Mouse (Mus musculus) heart, postnatal 14 days (tissue): ENCODE results near the gene Hoxd3. TPM values are rescaled to one million over a fixed set of nuclear protein-coding genes. Genes with fewer than 3 reads are reported as not detected.

Experiments used
- DNase-seq, 2 experiments: peaks; one replicate each; pipeline ENCODE4 v3.0.0; 2021 to 2022
- intact Hi-C: fragments of 180-260 bp; cut with DNase I; formaldehyde crosslinking; loops from one replicate; pipeline ENCODE4 v1.15.1; 2025
- total RNA-seq, 2 experiments: library from RNA; stranded (reverse); gene quantifications; 2 replicates each; pipeline ENCODE4 v1.2.3; 2021

Gene Hoxd3
- total RNA-seq, 2 experiments from 2014 or later: not detected

DNA sequence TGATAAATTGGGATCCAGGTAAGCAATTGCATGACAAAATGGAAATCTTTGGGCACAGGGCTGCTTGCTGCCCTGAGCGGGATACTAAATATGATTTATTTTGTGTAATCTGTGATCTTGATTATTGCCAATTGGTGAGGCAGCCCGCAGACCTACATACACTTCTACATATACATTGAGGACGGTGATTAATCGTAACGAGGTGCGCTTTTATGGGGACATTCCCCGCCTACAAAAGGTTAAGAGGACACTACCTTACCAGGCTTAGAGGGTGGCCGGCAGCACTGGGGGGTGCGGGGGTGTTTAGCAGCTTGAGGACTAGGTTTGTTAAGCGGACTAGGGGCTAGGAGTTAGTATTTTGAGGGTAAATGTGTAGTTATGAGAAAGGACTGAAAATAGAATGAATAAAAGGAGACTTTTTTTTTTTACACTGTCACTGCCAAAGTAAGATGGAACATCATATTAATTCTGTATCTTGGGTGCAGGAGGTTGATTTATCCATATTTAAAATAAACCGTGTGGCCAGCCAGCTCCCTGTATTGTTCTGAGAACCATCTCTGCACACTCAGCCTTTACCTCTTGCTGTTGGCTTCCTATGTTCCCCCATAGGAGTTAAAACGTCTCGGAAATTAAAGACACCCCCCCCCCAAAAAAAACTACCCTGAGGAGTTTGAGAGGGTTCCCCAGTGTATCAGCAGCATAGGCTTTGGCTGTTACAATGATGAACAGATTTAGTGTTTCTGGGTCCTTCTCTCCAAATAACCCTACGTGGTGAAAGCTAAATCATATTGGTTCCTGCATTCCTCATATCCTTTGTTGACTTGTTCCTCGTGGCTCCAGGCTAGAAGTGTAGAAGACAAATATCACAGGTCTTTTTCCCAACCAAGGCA lies 25.2 kb downstream of the Hoxd3 start:
- intact Hi-C loops: no loop called here
- DNase-seq: no peak

GRCm38 (mm10) chr2:74737578-74738070 lies 25.9 kb downstream of the Hoxd3 start:
- intact Hi-C loops: no loop called here
- no peak for DNase-seq

- DNase-seq: no peak
- intact Hi-C loops: no loop called here
Measured at GRCm38 (mm10) chr2:74738623-74739475, 27.1 kb downstream of the Hoxd3 start.

DNA sequence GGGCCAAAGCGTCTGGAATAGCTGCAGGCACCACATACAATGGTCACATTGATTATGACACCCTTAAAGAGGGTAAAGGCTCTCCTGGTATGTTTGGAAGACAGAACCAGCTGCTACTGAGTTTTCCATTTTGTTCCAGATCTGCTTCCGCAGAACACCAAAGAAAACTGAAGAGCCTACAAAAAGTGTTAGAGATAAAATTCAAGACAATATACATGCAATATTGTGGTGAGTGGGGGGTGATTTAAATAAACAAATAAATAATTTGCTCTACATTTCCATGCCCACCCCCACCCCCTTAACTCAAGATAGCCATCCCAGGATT lies 27.7 kb downstream of the Hoxd3 start:
- intact Hi-C loops: no loop called here
- DNase-seq: no peak

GRCm38 (mm10) chr2:74739869-74740268 lies 28.1 kb downstream of the Hoxd3 start:
- intact Hi-C loops: no loop called here
- no peak for DNase-seq

DNA sequence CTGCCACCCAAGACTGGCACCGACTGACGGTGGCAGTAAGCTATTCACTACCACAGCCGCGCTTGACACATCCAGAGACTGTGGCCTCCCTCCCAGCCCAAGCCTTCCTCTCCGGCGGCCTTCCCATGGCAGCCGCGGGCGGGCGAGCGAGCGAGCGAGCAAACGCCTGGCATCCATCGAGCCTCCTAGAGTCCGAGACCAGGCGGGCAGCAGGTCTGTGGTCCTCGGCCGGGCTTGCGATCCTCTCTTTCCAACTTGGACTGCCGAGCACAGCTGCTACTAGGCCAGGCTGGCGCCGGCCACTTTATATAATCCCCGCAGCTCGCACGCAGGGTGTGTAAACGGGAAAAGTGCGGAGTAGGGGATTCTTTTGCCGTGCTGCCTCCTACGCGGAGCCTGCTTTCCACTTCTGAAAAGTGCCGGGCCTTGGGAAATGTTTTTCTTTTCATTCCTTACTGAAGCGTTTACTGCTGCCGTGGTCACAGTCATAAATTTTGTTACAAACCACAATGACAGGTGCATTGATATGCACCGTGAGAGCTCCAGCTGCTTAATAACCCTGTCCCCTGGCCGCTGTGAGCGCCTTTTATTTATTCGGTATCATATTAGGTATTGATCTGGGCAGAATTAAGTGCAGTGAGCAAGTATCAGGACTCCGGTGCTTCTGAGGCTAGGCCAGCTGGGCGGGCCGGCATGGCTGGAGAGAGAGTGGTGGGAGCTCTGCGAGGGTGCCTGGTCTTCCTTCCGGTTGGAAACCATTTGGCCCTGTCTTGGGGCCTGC lies 28.8 kb downstream of the Hoxd3 start:
- intact Hi-C loops: no loop called here
- no peak for DNase-seq

DNA sequence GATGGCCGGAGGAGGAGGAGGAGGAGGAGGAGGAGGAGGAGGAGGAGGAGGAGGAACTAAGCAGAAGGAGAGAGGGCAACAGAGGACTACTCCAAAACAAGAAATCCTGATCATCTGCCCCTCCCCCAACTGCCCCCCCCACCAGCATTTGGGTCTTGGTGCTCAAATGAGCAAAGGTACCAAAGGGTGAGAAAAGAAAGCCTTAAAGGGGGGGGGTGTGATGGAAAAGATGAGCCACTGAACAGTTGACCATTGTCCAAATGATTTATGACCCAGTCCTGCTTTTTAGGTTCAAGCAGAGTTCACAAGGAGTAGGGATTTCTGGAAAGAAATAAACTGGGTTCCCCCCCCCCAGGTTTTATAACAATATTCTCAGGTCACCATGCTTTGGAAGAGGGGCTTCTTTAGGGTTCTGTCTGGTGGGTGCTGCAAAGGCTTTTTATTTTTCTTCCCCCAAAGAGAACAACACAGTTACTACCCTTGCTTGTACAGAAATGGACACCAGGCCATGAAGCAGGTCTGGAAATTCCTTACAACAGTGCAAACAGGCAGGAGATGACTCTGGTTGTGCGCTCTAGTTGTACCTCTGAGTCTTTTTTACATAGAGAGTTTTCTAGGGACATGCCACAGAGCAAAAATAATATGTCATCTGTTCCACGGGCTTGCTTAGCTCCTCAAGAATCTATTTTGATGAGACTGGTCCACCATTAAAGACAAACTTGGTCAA lies 29.7 kb downstream of the Hoxd3 start:
- intact Hi-C loops: no loop called here
- no peak for DNase-seq

DNA sequence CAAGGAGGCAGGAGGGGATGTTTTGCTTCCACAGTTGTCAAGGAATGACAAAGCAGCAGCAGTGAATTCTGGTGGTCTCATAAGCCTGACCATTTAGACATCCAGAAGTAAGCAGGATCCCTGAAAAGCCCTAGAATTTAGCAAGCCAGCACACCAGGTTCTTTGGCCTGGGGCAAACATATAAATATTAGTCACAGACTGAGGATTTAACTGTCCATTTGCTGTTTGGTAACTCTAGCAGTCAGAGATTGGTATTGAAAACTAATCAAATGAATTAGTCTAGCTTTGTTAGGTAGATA lies 30.2 kb downstream of the Hoxd3 start:
- intact Hi-C loops: no loop called here

DNA sequence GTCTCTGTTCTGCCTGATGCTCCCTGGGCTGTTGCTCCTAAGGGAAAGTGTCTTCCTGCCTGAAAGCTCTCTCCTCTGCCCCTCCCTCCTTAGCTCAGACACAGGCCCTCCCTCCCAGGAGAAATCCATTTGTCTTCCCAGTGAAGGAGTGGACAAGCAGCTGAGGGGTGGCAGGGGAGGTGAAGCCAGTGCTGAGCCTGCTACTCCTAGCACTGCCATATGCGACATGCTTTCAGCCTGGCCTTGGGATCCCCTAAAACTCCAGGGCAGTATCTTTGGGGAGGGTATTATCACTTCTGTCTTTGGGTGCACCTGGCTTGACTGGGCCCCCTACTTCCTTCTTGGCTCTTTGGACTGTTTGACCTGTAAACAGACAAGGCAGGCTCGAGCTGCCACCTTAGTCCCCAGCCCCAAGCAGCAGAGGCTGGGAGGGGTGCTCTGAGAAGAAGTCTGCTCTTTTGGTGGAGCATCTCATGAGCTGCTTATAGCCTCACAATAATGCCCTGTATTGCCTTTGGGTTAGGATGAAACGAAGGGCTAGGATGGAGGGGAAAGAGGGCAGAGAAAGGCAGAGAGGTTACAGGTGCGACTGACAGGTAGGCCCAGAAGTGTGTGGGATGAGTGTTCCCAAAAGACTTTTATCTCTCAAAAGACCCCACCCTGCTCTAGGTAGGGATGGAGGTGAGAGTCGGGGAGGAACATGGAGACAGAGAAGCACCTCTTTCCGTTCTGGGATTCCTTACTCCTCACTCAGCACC lies 34.0 kb downstream of the Hoxd3 start:
- intact Hi-C loops: no loop called here
- DNase-seq: no peak

More for the DNA sequence above, 30.2 kb downstream of the Hoxd3 start:
- no peak for DNase-seq

DNA sequence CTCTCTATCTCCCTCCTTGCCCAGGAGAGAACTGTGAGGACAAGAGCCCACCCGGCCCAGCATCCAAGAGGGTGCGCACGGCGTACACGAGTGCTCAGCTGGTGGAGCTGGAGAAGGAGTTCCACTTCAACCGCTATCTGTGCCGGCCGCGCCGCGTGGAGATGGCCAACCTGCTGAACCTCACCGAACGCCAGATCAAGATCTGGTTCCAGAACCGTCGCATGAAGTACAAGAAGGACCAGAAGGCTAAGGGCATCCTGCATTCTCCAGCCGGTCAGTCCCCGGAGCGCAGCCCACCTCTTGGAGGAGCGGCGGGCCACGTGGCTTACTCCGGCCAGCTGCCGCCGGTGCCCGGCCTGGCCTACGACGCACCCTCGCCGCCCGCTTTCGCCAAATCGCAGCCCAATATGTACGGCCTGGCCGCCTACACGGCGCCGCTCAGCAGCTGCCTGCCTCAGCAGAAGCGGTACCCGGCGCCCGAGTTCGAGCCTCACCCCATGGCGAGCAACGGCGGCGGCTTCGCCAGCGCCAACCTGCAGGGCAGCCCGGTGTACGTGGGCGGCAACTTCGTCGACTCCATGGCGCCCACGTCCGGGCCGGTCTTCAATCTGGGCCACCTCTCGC lies 34.7 kb downstream of the Hoxd3 start:
- DNase-seq: no peak
- intact Hi-C loops: no loop called here

GRCm38 (mm10) chr2:74747006-74747405 lies 35.3 kb downstream of the Hoxd3 start:
- no peak for DNase-seq
- intact Hi-C loops: no loop called here

GRCm38 (mm10) chr2:74747661-74748141 lies 36.0 kb downstream of the Hoxd3 start:
- DNase-seq: no peak
- intact Hi-C loops: no loop called here

DNA sequence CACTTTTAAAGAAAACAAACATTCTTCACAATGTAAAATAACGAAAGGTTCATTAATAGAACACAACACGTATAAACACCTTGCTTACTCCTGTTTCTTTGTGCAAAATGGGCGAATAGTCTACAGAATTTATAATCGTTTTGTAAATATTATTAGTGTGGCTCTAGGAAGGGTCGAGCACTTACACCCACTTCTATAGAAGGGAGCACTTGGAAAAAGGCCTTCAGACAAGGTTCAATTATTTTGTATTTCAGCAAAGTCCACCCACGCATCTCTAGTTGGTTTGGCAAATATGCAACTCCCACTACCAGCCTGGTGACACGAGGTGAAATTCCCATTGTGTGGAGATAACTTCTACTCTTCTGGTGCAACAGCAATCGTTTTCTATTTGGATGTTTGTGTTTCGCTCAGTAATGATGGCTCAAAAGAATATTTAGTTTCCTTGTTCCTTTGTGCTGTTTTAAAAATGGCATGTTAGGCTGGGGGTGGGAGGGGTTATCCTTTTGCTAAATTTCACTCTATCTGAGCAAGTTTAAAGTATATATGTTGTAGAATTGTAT lies 36.8 kb downstream of the Hoxd3 start:
- no peak for DNase-seq
- intact Hi-C loops: no loop called here

DNA sequence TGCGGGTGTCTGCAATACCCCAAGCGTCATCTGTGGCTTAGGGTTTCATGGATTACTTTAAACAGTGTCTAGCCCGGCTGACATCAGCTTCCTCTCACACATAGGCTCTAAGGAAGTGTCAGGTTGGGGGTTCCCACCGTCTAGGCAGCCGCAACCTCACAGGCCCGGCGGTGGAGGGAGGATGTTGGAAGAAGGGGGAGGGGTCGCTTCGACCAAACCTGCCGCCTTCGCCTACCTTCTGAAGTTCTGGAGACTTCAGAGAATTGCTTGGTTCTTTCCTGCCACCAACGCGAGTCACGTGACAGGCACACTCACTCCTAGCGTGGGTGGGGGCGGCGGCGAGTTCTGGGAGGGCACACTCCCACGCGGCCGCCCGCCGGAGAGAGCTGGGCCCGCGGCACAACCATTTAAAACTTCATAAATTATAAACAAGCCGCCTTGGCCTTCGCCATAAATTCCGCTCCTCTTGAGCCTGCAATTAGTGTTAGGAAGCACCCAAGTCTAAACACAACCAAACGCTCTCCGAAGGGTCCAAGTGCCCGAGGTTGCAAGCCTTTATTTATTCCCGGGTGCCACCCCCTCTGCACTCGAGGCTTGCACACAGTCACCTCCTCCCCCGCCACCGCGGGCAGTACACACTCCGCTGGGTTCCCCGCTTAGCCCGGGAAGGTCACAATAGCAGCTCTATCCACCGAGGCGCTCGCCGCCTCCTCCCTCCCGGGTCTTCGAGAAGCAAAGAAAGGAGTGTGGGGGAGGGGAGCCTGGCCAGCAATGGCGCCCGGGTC lies 37.8 kb downstream of the Hoxd3 start:
- intact Hi-C loops: no loop called here
- no peak for DNase-seq

DNA sequence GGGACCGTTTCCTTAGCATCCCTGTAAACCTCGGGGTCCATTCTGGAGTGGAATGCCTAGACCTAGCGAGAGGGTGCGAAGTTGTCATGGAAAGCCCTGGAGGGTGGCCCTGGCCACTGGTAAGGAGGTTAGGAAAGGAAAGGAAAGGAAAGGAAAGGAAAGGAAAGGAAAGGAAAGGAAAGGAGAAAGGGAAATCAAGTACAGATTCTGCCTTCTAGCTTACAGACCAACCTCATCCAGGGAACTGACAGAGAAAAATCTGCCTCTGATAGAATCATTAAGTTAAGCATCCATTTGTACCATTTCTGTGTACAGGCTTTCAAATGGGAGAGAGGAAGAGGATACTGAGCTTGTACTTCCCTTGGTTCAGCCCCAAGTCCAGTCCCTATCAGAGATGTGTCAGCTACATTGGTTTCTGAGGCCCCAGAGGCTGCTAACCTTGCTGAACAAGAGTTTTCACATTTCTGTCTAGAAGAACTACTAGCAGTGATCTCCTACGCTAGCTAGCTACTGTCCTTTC lies 39.1 kb downstream of the Hoxd3 start:
- intact Hi-C loops: no loop called here
- DNase-seq: no peak

DNA sequence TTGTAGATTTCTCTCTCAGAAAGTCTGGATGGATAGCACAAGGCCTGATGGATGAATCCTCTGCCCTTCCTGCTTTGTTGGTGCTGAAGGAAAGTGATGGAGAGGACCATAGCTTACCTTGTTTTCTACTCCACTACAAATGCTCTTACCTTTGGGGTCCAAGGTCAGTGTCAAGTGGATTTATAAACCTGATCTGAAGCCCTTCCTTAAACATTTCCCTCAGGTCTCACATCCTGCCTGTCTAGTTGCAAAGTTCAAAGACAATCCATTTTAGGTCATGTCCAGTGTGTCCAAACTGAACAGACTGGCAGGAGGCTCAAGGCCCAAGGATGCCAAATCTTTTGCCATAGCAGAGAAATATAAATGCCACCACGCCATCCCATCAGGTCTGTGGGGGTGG lies 40.1 kb downstream of the Hoxd3 start:
- intact Hi-C loops: no loop called here
- no peak for DNase-seq

DNA sequence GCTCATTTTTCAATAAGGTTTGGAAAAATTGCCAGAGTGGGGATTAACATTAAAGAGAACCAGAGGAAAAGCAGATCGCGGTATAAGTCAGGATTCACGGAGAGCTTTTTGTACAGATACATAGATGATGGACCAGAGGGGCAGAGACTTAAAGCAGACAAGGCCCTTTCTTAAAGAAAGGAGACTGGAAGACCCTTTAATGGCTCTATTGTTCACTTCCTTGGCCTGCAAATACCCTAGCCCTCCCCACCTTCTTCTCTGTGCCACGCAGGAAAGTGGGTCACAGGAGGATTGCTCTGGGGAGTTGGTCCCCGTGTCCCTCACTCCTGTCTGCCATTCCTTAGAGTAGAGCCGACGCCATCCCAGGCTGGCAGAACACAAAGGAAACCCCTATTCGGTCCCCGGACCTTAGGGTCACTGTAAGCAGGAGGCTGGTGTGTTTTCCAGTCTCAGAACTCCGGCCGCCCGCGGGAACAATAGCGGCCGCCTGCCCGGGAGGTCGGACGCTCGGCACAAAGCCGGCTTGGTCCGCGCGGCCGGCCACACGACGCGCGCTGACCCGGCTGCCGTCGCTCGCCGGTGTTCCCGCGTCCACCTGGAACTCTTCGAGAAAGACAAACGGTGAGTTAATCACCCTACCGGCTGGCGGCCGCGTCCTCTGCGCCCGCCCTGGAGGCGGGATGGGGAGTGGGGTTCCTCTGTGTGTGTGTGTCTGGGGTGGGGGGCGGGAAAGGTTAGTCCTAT lies 40.9 kb downstream of the Hoxd3 start:
- DNase-seq: no peak
- intact Hi-C loops: no loop called here
